Mouse (Mus musculus) limb, embryonic 11.5 days (tissue): ENCODE measurements at regions not wholly inside any gene's neighbourhood (a gene's known extent, or its start where the extent isn't known, plus 50 kb on each side); places are given as distances from the start of the nearest gene placed in this dataset.

Source experiments
- ATAC-seq: fragments of 200-750 bp; cut with Nextera tagmentation; 2 replicates; pipeline ENCODE4 v1.8.0; 2017; ENCODE audit warnings: low read depth; ENCODE audit not compliant: insufficient number of reproducible peaks, low FRiP score, low TSS enrichment
- DNase-seq: peaks from one replicate; pipeline ENCODE4 v3.0.0-alpha.2; 2015; ENCODE audit warnings: low spot score
- H3K27ac ChIP-seq: fragments of 300-500 bp; sonication (generic); replicated peaks from 2 replicates; pipeline ENCODE4 v1.5.1; 2014; ENCODE audit warnings: low read depth, mild to moderate bottlenecking, low read length
- H3K27me3 ChIP-seq: fragments of 300-500 bp; sonication (generic); 2 replicates; pipeline ENCODE4 v1.6.1; 2014; ENCODE audit warnings: mild to moderate bottlenecking, low read length, mixed read lengths; ENCODE audit not compliant: control insufficient read depth, insufficient read depth
- H3K36me3 ChIP-seq: fragments of 300-500 bp; sonication (generic); 2 replicates; pipeline ENCODE4 v1.6.1; 2014; ENCODE audit warnings: mild to moderate bottlenecking, low read length, moderate library complexity, mixed read lengths; ENCODE audit not compliant: control insufficient read depth, insufficient read depth
- H3K4me1 ChIP-seq: fragments of 300-500 bp; sonication (generic); 2 replicates; pipeline ENCODE4 v1.6.1; 2014; ENCODE audit warnings: low read length, mixed read lengths; ENCODE audit not compliant: control insufficient read depth, insufficient read depth
- H3K4me2 ChIP-seq: fragments of 300-500 bp; sonication (generic); 2 replicates; pipeline ENCODE4 v1.6.1; 2014; ENCODE audit warnings: low read depth, mild to moderate bottlenecking, moderate library complexity; ENCODE audit not compliant: severe bottlenecking
- H3K4me3 ChIP-seq: fragments of 300-500 bp; sonication (generic); 2 replicates; pipeline ENCODE4 v1.5.1; 2014; ENCODE audit warnings: low read depth, low read length
- H3K9ac ChIP-seq: fragments of 300-500 bp; sonication (generic); 2 replicates; pipeline ENCODE4 v1.6.1; 2014; ENCODE audit warnings: mild to moderate bottlenecking, low read length
- H3K9me3 ChIP-seq: fragments of 300-500 bp; sonication (generic); 2 replicates; pipeline ENCODE4 v1.6.1; 2016; ENCODE audit warnings: low read length; ENCODE audit not compliant: control insufficient read depth
- WGBS: fragments of 180-500 bp; shearing (Covaris S2); extraction: QIAGEN DNeasy Blood & Tissue Kit; methylation state at CpG from one replicate; pipeline ENCODE4 v1.1.7; 2014; 5-methylcytosine and 5-hydroxymethylcytosine counted together

GRCm38 (mm10) chrX:95291676-95292075, 95.0 kb upstream of the Arhgef9 start:
- ATAC-seq: no peak
- no peaks in the 10 kb centered on the region for H3K4me1 ChIP-seq
- no peaks in the 10 kb centered on the region for H3K9me3 ChIP-seq
- no peak overlapping the region for H3K4me2 ChIP-seq
- no peak overlapping the region for H3K4me3 ChIP-seq
- H3K36me3 ChIP-seq: no peaks in the 10 kb centered on the region
- no peak overlapping the region for H3K9ac ChIP-seq
- no peaks in the 10 kb centered on the region for H3K27me3 ChIP-seq
- no peak for DNase-seq
- 98% methylated on average over 5 of the region's 5 CpGs for WGBS
- no peak overlapping the region for H3K27ac ChIP-seq

GRCm38 (mm10) chrX:95282038-95282437, 85.4 kb upstream of the Arhgef9 start:
- 75% methylated on average over 5 of the region's 5 CpGs for WGBS
- Histone ChIP-seq H3K4me1 (no peaks in the 10 kb centered on the region), H3K27ac (no peak overlapping the region), H3K4me3 (no peak overlapping the region), H3K36me3 (no peaks in the 10 kb centered on the region), H3K9ac (no peak overlapping the region), H3K9me3 (no peaks in the 10 kb centered on the region), H3K27me3 (no peaks in the 10 kb centered on the region), H3K4me2 (no peak overlapping the region)
- DNase-seq (no peak), ATAC-seq (no peak)

GRCm38 (mm10) chrX:95253517-95253916, 56.9 kb upstream of the Arhgef9 start:
- no peak for ATAC-seq
- Histone ChIP-seq H3K4me2 (no peak overlapping the region), H3K4me3 (no peak overlapping the region), H3K9me3 (no peaks in the 10 kb centered on the region), H3K4me1 (no peaks in the 10 kb centered on the region), H3K27me3 (no peaks in the 10 kb centered on the region), H3K27ac (no peak overlapping the region), H3K9ac (no peak overlapping the region), H3K36me3 (no peaks in the 10 kb centered on the region)
- 22% methylated on average over 13 of the region's 13 CpGs for WGBS
- DNase-seq: peak; percentile 36
